Mouse (Mus musculus) C2C12 (cell line): ENCODE data around the gene Hgfac.

ENCODE experiments used
- CEBPB ChIP-seq: IDR thresholded peaks from one replicate; pipeline ENCODE4 v1.6.1; 2011; ENCODE audit warnings: low read depth, mild to moderate bottlenecking, control low read depth, moderate library complexity
- CTCF ChIP-seq: IDR thresholded peaks from one replicate; pipeline ENCODE4 v1.5.1; 2011; ENCODE audit not compliant: control insufficient read depth, insufficient read depth, insufficient read length

DNA sequence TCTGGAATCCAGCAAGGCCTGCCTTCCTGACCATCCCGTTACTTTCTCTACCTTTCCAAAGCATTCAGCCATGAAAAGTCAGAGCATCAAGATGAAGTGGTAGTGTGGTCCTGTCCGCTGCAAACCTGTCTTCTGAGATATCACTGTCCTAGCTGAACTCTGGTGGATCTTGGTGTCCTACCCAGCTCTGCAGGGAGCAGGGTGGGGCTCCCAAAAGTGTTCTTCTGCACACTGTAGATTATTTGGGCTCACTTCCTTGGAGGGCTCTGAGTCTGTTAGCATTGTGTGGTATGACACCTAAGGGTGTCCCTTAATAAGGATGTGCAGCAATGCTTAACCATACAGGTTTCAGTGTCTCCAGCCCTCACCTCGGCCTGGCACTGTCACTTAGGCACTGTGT is 35.6 kb upstream of the Hgfac start:
- TF ChIP-seq CEBPB (no peak), CTCF (no peak)
